Mouse (Mus musculus) stomach, embryonic 16.5 days (tissue): Measurements from ENCODE around the gene Kcng1. TPM values are rescaled to one million over a fixed set of nuclear protein-coding genes. Genes with fewer than 3 reads are reported as not detected.

Experiments
- ATAC-seq: fragments of 200-750 bp; cut with Nextera tagmentation; 2 replicates; pipeline ENCODE4 v1.8.0; 2017; ENCODE audit warnings: moderate number of reproducible peaks, moderate TSS enrichment; ENCODE audit not compliant: insufficient read depth, low FRiP score
- H3K27ac ChIP-seq: fragments of 300-500 bp; sonication (generic); 2 replicates; pipeline ENCODE4 v1.5.1; 2014; ENCODE audit warnings: low read length
- H3K27me3 ChIP-seq: fragments of 300-500 bp; sonication (generic); 2 replicates; pipeline ENCODE4 v1.6.1; 2014; ENCODE audit warnings: low read length, control low read depth, mixed read lengths; ENCODE audit not compliant: control insufficient read depth, insufficient read depth
- H3K36me3 ChIP-seq: fragments of 300-500 bp; sonication (generic); 2 replicates; pipeline ENCODE4 v1.6.1; 2014; ENCODE audit warnings: low read length; ENCODE audit not compliant: control insufficient read depth, insufficient read depth
- H3K4me1 ChIP-seq: fragments of 300-500 bp; sonication (generic); 2 replicates; pipeline ENCODE4 v1.6.1; 2014; ENCODE audit warnings: low read length, control low read depth, mixed read lengths; ENCODE audit not compliant: control insufficient read depth, insufficient read depth
- H3K4me2 ChIP-seq: fragments of 300-500 bp; sonication (generic); 2 replicates; pipeline ENCODE4 v1.6.1; 2014; ENCODE audit warnings: low read depth, low read length, mixed read lengths
- H3K4me3 ChIP-seq: fragments of 300-500 bp; sonication (generic); replicated peaks from 2 replicates; pipeline ENCODE4 v1.5.1; 2014; ENCODE audit warnings: mild to moderate bottlenecking, low read length
- H3K9ac ChIP-seq: fragments of 300-500 bp; sonication (generic); 2 replicates; pipeline ENCODE4 v1.6.1; 2014; ENCODE audit warnings: low read length
- H3K9me3 ChIP-seq: fragments of 300-500 bp; sonication (generic); replicated peaks from 2 replicates; pipeline ENCODE4 v1.6.1; 2016; ENCODE audit warnings: low read length, control low read depth; ENCODE audit not compliant: control insufficient read depth
- WGBS: fragments of 180-500 bp; shearing (Covaris S2); extraction: QIAGEN DNeasy Blood & Tissue Kit; methylation state at CpG from one replicate; pipeline ENCODE4 v1.1.7; 2014; 5-methylcytosine and 5-hydroxymethylcytosine counted together
- polyA plus RNA-seq: library from polyadenylated mRNA; unstranded; fragments of >200 nt; fragmentation: Nextera tagmentation; extraction: Ambion mirVana; gene quantifications from 2 replicates; pipeline ENCODE4 v1.2.1, GENCODE M21; 2015

Kcng1 gene
- polyA plus RNA-seq, 1 experiment from 2014 or later, result 5.7 TPM

DNA sequence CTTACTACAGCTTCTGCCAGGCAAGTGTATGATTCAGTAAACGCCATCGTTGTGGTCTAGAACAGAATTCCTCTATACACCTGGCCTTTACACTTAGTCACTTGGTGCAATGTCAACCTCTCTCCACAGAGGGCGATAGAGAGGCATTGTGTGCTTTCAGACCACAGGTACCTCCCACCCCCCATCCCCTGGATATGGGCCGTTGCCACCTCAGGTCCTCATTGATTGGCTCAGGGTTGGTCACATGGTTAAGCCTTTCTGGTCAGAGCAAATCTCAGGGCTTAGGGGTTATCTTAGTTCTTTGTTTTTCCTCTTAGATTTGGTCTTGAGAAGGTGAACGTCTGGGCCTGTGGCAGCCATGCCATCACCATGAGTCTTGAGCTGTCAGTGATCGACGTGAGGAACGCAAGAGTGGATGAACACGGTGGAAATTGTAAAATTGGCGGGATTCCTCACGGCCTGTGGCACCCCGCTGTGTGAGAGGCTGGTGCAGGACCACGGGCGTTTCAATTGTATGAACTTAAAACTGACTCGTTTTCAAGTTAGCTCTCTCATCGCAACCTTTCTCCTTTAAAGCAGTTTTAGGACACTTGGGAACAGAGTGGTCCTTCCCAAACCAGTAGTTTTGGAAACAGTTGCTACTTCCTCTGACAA is 28.8 kb downstream of the Kcng1 start:
- no peaks in the 10 kb centered on the region for H3K9me3 ChIP-seq
- H3K9ac ChIP-seq, result no peak overlapping the region
- H3K4me1 ChIP-seq, result no peaks in the 10 kb centered on the region
- 15% methylated on average over 16 of the region's 16 CpGs for WGBS
- H3K27ac ChIP-seq, result no peak overlapping the region
- H3K27me3 ChIP-seq, result no peaks in the 10 kb centered on the region
- no peak overlapping the region for H3K4me3 ChIP-seq
- H3K36me3 ChIP-seq, result no peaks in the 10 kb centered on the region
- no peak for ATAC-seq
- H3K4me2 ChIP-seq, result no peak overlapping the region

DNA sequence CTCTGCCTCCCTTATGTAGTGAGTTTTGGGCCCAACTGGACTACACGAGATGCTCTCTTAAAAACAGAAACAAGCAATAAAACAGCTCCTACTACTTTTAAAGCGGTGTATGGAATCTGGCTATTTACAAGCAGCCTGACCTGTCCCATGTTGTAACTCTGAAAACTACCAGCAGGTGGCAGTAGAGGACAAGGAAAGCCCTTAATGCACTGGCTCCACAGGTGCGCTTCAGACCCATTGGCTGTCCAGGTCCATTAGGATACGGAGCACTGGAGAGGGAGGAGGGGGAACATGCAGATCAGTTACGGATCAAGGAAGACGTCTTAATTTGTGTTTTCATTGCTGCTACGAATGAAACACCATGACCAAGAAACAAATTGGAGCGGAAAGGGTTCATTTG is 31.3 kb downstream of the Kcng1 start:
- no peaks in the 10 kb centered on the region for H3K4me1 ChIP-seq
- H3K4me3 ChIP-seq, result no peak overlapping the region
- 17% methylated on average over 8 of the region's 8 CpGs for WGBS
- ATAC-seq, result no peak
- no peaks in the 10 kb centered on the region for H3K36me3 ChIP-seq
- H3K9ac ChIP-seq, result no peak overlapping the region
- H3K27ac ChIP-seq, result no peak overlapping the region
- H3K9me3 ChIP-seq, result no peaks in the 10 kb centered on the region
- no peaks in the 10 kb centered on the region for H3K27me3 ChIP-seq
- no peak overlapping the region for H3K4me2 ChIP-seq

DNA sequence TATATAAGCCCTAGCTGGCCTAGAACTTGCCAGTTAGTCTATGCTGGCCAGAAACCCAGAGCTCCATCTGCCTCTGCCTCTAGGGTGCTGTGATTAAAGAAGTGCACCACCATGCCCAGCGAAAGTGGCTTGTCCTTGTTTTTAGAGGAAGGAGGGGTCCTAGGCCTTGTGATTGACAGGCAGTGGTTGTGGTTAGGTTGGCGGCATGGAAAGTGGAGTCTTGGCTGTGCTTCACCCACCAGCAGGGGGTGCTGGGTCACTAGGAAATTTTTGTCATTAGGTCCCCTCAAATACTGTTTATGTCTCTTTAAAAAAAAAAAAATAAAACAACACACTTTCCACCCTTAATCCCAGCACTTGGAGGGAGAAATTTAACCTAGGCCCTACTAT is 32.7 kb downstream of the Kcng1 start:
- Histone ChIP-seq H3K27ac (no peak overlapping the region), H3K36me3 (no peaks in the 10 kb centered on the region), H3K9ac (no peak overlapping the region), H3K27me3 (no peaks in the 10 kb centered on the region), H3K4me1 (no peaks in the 10 kb centered on the region), H3K4me3 (no peak overlapping the region), H3K4me2 (no peak overlapping the region), H3K9me3 (no peaks in the 10 kb centered on the region)
- 19% methylated on average over 2 of the region's 2 CpGs for WGBS
- ATAC-seq, result no peak

DNA sequence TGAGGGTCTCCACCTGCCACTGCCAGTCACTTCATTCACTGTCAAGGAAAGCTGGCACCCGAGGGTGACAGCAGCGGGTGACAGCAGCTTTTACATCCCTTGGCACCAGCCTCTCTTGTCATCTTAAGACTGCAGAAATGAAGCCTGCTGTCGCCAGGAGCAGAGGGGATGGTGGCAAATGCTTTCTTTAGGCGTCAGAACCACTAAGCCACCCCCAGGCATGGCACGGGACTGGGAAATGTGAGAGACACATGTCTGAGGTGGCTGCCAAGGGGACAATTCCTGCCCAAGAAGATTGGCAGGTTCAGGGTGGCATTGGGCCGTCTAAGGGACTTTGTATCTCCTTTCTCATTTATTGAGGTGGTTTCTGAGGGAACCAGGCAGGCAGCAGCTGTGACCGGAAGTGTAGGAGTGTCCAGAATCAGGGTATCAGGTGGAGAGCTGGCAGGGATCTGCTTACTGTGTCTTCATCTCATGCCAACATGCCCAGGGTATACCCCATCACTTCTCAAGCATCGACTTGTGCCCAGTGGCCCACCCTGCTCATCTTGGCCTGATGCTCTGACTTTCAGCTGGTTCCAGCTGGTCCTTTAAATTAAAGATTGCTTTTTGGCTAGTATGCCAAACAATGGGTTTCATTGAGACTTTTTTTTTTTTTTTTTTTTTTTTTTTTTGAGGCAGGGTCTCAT is 33.2 kb downstream of the Kcng1 start:
- H3K4me2 ChIP-seq, result no peak overlapping the region
- H3K9ac ChIP-seq, result no peak overlapping the region
- H3K9me3 ChIP-seq, result no peaks in the 10 kb centered on the region
- no peak for ATAC-seq
- H3K27ac ChIP-seq, result no peak overlapping the region
- WGBS, result 73% methylated on average over 8 of the region's 8 CpGs
- no peaks in the 10 kb centered on the region for H3K27me3 ChIP-seq
- no peaks in the 10 kb centered on the region for H3K4me1 ChIP-seq
- H3K4me3 ChIP-seq, result no peak overlapping the region
- no peaks in the 10 kb centered on the region for H3K36me3 ChIP-seq

DNA sequence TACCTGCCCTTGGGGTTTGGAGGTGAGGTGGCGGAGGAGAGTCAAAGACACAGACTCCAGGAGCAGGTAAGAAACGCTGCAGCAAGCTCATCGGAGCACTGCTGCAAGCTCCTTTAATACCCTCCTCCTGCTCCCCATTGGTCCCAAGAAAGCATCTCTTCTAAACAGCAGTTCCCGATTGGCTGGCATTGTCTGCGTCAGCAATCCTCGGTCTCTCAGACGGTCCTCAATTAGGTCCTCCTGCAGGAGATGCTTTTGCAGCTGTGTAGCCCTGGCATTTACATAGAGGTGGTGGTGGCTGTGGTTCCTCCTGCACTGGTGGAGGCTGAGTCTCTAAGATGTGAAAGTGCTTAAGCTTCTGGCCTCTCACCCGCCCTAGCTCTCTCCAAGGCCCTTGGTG is 36.0 kb downstream of the Kcng1 start:
- no peak overlapping the region for H3K27ac ChIP-seq
- H3K9ac ChIP-seq, result no peak overlapping the region
- H3K27me3 ChIP-seq, result no peaks in the 10 kb centered on the region
- no peak for ATAC-seq
- H3K4me3 ChIP-seq, result no peak overlapping the region
- 33% methylated on average over 8 of the region's 8 CpGs for WGBS
- H3K9me3 ChIP-seq, result no peaks in the 10 kb centered on the region
- no peak overlapping the region for H3K4me2 ChIP-seq
- H3K4me1 ChIP-seq, result no peaks in the 10 kb centered on the region
- no peaks in the 10 kb centered on the region for H3K36me3 ChIP-seq

DNA sequence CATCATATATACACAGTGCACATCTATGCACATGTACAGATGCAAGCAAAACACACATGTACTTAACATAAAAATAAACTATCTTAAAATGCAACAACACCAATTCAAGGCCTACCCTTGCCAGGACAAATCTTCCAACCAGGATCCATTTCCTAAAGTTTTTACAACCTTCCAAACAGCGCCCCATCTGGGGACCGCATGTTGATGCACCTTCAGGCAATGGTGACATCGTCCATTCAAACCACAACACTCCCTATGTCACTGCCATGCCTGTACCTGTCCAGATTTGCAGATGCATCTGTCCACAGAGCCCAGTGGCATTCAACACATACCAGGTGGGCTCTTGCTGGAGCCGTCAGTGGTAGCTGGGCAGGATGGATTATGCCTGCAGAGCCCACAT is 38.3 kb downstream of the Kcng1 start:
- Histone ChIP-seq H3K4me1 (no peaks in the 10 kb centered on the region), H3K27me3 (no peaks in the 10 kb centered on the region), H3K27ac (no peak overlapping the region), H3K9ac (no peak overlapping the region), H3K9me3 (no peaks in the 10 kb centered on the region), H3K4me2 (no peak overlapping the region), H3K4me3 (no peak overlapping the region), H3K36me3 (no peaks in the 10 kb centered on the region)
- no peak for ATAC-seq
- 75% methylated on average over 4 of the region's 4 CpGs for WGBS

DNA sequence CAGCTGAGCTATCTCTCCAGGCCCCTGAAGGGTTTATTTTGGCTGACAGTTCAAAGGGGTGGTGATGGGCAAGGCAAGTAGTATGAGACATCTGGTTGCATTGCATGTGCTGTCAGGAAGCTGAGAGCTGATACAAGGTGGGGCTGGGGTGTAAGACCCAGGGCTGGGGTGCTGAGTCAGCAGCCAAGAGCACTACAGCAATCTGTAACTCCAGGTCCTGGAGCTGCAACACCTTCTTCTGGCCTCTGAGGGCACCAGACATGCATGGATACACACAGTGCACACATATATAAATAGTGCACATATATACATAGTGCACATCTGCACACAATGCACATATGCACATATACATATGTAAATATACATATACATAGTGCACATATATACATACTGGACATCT is 38.7 kb downstream of the Kcng1 start:
- H3K27ac ChIP-seq, result no peak overlapping the region
- no peak overlapping the region for H3K9ac ChIP-seq
- no peak overlapping the region for H3K4me3 ChIP-seq
- H3K4me1 ChIP-seq, result no peaks in the 10 kb centered on the region
- ATAC-seq, result no peak
- no peaks in the 10 kb centered on the region for H3K36me3 ChIP-seq
- H3K27me3 ChIP-seq, result no peaks in the 10 kb centered on the region
- no peak overlapping the region for H3K4me2 ChIP-seq
- no peaks in the 10 kb centered on the region for H3K9me3 ChIP-seq

DNA sequence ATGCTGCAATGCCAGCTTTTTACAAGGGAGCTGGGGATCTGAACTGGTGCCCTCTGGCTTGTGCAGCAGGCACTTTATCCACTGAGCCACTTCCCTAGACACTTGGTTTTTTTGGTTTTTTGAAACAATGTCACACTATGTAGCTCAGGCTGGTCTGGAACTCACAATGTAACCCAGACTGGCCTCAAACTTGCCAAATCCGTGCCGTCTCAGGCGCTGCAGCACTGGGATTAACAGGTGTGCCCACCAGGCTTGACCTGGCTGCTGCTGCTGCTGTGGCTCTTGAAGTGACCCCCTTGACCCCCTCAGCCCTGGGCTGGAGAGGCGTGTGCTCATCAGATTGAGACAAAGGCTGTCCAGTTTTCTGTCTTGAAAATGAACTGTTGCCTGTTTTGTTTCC is 43.2 kb downstream of the Kcng1 start:
- no peaks in the 10 kb centered on the region for H3K27me3 ChIP-seq
- H3K9ac ChIP-seq, result no peak overlapping the region
- no peak for ATAC-seq

DNA sequence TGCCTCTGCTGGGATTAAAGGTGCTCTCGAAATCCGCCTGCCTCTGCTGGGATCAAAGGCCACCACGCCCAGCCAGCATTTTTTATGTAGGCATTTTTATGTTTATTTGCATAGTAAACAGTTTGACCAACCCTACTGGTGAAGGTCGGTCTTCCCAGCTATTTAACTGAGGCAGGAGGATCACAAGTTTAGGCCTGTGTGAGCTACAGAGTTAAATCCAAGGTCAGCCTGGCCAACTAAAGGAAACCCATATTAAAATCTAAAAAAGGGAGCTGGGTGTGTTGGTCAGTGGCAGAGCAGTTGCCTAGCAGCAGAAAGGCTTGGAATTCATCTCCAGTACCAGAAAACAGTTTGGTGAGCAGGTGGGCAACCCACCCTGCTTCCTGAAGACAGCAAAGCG is 48.2 kb downstream of the Kcng1 start:
- no peaks in the 10 kb centered on the region for H3K9me3 ChIP-seq

More for the DNA sequence above, 43.2 kb downstream of the Kcng1 start:
- no peaks in the 10 kb centered on the region for H3K4me1 ChIP-seq
- H3K4me2 ChIP-seq, result no peak overlapping the region
- WGBS, result 87% methylated on average over 4 of the region's 4 CpGs
- no peak overlapping the region for H3K4me3 ChIP-seq
- H3K36me3 ChIP-seq, result no peaks in the 10 kb centered on the region; the same call in 1 of the 2 replicates
- no peak overlapping the region for H3K27ac ChIP-seq
- no peaks in the 10 kb centered on the region for H3K9me3 ChIP-seq

More for the DNA sequence above, 48.2 kb downstream of the Kcng1 start:
- no peak overlapping the region for H3K4me3 ChIP-seq
- 82% methylated on average over 5 of the region's 5 CpGs for WGBS
- no peak overlapping the region for H3K27ac ChIP-seq
- no peaks in the 10 kb centered on the region; the same call in 1 of the 2 replicates for H3K36me3 ChIP-seq
- H3K27me3 ChIP-seq, result no peaks in the 10 kb centered on the region
- ATAC-seq, result no peak
- no peak overlapping the region for H3K4me2 ChIP-seq
- peaks cover 23% of the 10 kb centered on the region for H3K4me1 ChIP-seq
- no peak overlapping the region for H3K9ac ChIP-seq
